Mouse (Mus musculus): ENCODE data around the gene 2510009E07Rik. TPM values are rescaled to one million over a fixed set of nuclear protein-coding genes. Genes with fewer than 3 reads are reported as not detected.

Gene 2510009E07Rik
- polyA plus RNA-seq, 1 experiment from 2014 or later, result 20.9 TPM

DNA sequence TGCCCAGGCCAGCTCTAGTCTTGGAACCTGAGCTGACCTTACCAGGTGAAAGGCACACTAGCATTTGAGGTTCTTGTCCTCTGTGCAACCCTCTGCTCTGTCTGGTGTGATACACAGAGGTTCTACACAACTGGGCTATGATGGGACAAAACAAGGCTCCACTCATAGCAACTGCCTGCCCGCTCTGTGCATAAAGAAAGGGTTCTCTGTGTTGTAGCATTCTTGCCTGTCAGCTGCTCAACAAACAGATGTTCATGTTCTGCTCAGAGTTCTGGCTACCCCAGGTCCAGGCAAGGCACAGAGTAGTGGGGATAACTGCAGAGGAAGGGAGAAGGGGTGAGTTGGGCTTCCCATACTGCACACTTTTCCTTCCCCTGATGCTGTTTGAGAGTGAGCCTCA is 29.8 kb upstream of the 2510009E07Rik start:
- no peak overlapping the region for H3K27ac ChIP-seq (ENCODE audit: low read length)
- no peaks in the 10 kb centered on the region for H3K9me3 ChIP-seq (ENCODE audit: control insufficient read depth, low read depth, low read length)
- H3K4me3 ChIP-seq (ENCODE audit: low read depth, low read length), result no peak overlapping the region
- H3K27me3 ChIP-seq (ENCODE audit: control insufficient read depth, insufficient read depth, low read length), result no peaks in the 10 kb centered on the region
- no peak overlapping the region for H3K9ac ChIP-seq (replicated peaks; ENCODE audit: low read depth, low read length)
- no peaks in the 10 kb centered on the region for H3K36me3 ChIP-seq (ENCODE audit: control insufficient read depth, insufficient read depth, low read length)
- ATAC-seq (ENCODE audit: insufficient number of reproducible peaks, insufficient read depth, low FRiP score, low read depth), result no peak
- H3K4me2 ChIP-seq (replicated peaks; ENCODE audit: low read depth, low read length), result no peak overlapping the region
- 94% methylated on average over 1 of the region's 1 CpGs for WGBS
- H3K4me1 ChIP-seq (ENCODE audit: control insufficient read depth, insufficient read depth, low read length), result no peaks in the 10 kb centered on the region

DNA sequence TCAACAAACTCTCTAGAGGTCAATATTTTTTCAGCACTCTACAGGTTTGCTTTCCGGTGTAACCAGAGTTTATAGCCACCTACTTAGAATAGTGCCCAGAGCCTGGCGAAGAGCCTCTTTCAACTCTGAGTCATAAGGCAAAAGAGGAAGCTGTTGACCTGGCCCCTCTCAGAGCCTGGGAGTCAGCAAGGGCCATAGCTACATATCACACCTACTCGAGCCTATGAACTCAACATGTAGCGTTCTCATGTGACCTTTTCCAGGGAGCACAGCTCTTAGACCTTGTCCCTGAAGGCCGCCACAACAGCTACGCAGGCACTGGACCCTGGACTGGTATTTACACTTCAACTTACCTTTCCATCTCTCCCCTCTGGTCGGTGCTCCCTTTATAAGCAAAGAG is 25.3 kb upstream of the 2510009E07Rik start:
- WGBS, result 82% methylated on average over 7 of the region's 7 CpGs
- Histone ChIP-seq H3K27ac (ENCODE audit: low read length) (no peak overlapping the region), H3K9me3 (ENCODE audit: control insufficient read depth, low read depth, low read length) (no peaks in the 10 kb centered on the region), H3K4me2 (replicated peaks; ENCODE audit: low read depth, low read length) (no peak overlapping the region), H3K36me3 (ENCODE audit: control insufficient read depth, insufficient read depth, low read length) (no peaks in the 10 kb centered on the region), H3K4me1 (ENCODE audit: control insufficient read depth, insufficient read depth, low read length) (no peaks in the 10 kb centered on the region), H3K27me3 (ENCODE audit: control insufficient read depth, insufficient read depth, low read length) (no peaks in the 10 kb centered on the region), H3K9ac (replicated peaks; ENCODE audit: low read depth, low read length) (no peak overlapping the region), H3K4me3 (ENCODE audit: low read depth, low read length) (no peak overlapping the region)
- ATAC-seq (ENCODE audit: insufficient number of reproducible peaks, insufficient read depth, low FRiP score, low read depth), result no peak

DNA sequence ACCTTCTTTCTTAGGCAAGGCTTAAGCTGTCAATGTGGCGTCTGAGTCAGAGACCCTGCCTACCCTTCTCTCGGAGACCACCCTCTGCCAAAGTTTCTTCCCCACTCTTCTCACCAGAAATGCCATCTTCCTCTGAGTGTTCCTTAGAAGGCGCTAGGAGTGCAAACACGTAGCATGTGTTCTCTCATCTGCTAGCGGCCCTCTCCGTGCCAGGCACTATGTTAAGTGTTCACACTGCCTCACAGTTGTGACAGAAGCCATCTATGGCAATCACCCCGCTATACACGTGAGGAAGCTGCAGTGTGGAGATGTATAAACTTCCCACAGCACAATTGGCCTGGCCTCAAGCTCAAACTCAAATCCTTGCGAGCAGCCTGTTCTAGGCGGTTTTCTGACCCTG is 20.1 kb upstream of the 2510009E07Rik start:
- Histone ChIP-seq H3K4me3 (ENCODE audit: low read depth, low read length) (no peak overlapping the region), H3K4me2 (replicated peaks; ENCODE audit: low read depth, low read length) (no peak overlapping the region), H3K9ac (replicated peaks; ENCODE audit: low read depth, low read length) (no peak overlapping the region), H3K36me3 (ENCODE audit: control insufficient read depth, insufficient read depth, low read length) (no peaks in the 10 kb centered on the region), H3K27me3 (ENCODE audit: control insufficient read depth, insufficient read depth, low read length) (no peaks in the 10 kb centered on the region), H3K27ac (ENCODE audit: low read length) (no peak overlapping the region), H3K9me3 (ENCODE audit: control insufficient read depth, low read depth, low read length) (no peaks in the 10 kb centered on the region), H3K4me1 (ENCODE audit: control insufficient read depth, insufficient read depth, low read length) (no peaks in the 10 kb centered on the region)
- 81% methylated on average over 10 of the region's 10 CpGs for WGBS
- no peak for ATAC-seq (ENCODE audit: insufficient number of reproducible peaks, insufficient read depth, low FRiP score, low read depth)

DNA sequence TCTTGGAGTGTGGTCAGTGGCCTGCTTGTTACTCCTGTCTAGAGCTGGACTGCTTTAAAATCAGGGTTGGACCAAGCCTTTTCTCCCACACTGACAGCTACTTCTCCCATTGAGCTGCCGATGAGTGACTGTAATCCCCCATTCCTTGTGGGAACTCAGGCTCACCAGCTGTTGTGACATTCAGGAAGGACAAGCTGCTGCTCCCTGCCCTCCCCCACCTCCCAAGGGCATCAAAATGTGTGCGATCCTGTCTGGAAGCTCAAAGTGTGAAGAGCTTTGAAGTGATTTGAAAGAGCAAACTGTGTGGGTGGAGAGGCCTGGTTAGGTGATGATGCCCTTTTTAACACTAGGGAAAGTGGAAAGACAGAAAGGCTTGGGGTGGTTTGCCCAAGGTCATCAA is 15.9 kb upstream of the 2510009E07Rik start:
- WGBS, result 29% methylated on average over 2 of the region's 2 CpGs
- H3K9ac ChIP-seq (replicated peaks; ENCODE audit: low read depth, low read length), result no peak overlapping the region
- H3K27ac ChIP-seq (ENCODE audit: low read length), result no peak overlapping the region
- no peaks in the 10 kb centered on the region for H3K4me1 ChIP-seq (ENCODE audit: control insufficient read depth, insufficient read depth, low read length)
- no peaks in the 10 kb centered on the region for H3K9me3 ChIP-seq (ENCODE audit: control insufficient read depth, low read depth, low read length)
- H3K36me3 ChIP-seq (ENCODE audit: control insufficient read depth, insufficient read depth, low read length), result no peaks in the 10 kb centered on the region
- no peak overlapping the region for H3K4me2 ChIP-seq (replicated peaks; ENCODE audit: low read depth, low read length)
- ATAC-seq (ENCODE audit: insufficient number of reproducible peaks, insufficient read depth, low FRiP score, low read depth), result no peak
- H3K4me3 ChIP-seq (ENCODE audit: low read depth, low read length), result no peak overlapping the region
- no peaks in the 10 kb centered on the region for H3K27me3 ChIP-seq (ENCODE audit: control insufficient read depth, insufficient read depth, low read length)

DNA sequence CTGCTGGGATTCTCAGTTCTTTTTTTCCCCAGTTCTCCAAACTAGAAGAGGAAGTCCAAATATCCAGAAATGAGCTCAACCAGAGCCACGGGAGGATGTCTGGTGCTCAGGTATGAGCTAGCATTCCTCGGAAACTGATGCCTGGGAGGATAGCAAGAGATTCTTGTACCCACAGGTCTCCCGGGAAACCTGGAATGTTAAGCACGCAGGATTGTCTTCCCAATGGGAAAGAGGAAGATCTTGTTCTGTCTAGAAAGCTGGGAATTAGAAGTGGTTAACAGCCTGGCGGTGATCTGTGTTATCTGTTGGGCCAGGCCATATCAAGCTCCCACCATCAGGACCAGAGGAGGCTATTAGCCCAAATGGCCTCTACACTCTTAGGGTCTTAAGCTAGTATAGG is 10.2 kb upstream of the 2510009E07Rik start:
- no peak overlapping the region for H3K9ac ChIP-seq (replicated peaks; ENCODE audit: low read depth, low read length)
- no peaks in the 10 kb centered on the region for H3K4me1 ChIP-seq (ENCODE audit: control insufficient read depth, insufficient read depth, low read length)
- ATAC-seq (ENCODE audit: insufficient number of reproducible peaks, insufficient read depth, low FRiP score, low read depth), result no peak
- no peaks in the 10 kb centered on the region for H3K36me3 ChIP-seq (ENCODE audit: control insufficient read depth, insufficient read depth, low read length)
- 49% methylated on average over 5 of the region's 5 CpGs for WGBS
- H3K9me3 ChIP-seq (ENCODE audit: control insufficient read depth, low read depth, low read length), result no peaks in the 10 kb centered on the region; the same call in 1 of the 2 replicates
- H3K27me3 ChIP-seq (ENCODE audit: control insufficient read depth, insufficient read depth, low read length), result no peaks in the 10 kb centered on the region
- no peak overlapping the region for H3K4me2 ChIP-seq (replicated peaks; ENCODE audit: low read depth, low read length)
- no peak overlapping the region for H3K4me3 ChIP-seq (ENCODE audit: low read depth, low read length)
- H3K27ac ChIP-seq (ENCODE audit: low read length), result no peak overlapping the region

DNA sequence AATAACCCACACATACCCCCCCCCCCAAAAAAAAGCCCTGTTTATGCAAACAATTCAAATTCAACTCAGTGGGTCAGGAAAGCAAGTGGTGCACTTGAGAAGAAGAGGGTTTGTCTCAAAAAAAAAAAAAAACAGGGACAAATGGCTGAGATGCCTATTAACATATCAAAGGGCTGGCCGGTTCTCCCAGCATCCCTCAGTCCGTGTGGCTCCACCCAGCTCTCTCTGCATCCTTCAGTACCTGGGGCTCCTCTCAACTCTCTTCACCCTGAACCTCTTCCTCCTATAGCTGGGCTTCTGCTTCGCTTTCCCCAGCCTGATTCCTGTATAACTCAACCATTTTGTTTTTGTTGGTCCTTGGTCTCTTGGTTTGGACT is 7.8 kb upstream of the 2510009E07Rik start:
- Histone ChIP-seq H3K36me3 (ENCODE audit: control insufficient read depth, insufficient read depth, low read length) (no peaks in the 10 kb centered on the region), H3K27ac (ENCODE audit: low read length) (no peak overlapping the region), H3K9me3 (ENCODE audit: control insufficient read depth, low read depth, low read length) (no peaks in the 10 kb centered on the region; the same call in 1 of the 2 replicates), H3K4me3 (ENCODE audit: low read depth, low read length) (no peak overlapping the region), H3K27me3 (ENCODE audit: control insufficient read depth, insufficient read depth, low read length) (no peaks in the 10 kb centered on the region), H3K4me2 (replicated peaks; ENCODE audit: low read depth, low read length) (no peak overlapping the region; the same call in 1 of the 2 replicates), H3K4me1 (ENCODE audit: control insufficient read depth, insufficient read depth, low read length) (no peaks in the 10 kb centered on the region), H3K9ac (replicated peaks; ENCODE audit: low read depth, low read length) (no peak overlapping the region)
- ATAC-seq (ENCODE audit: insufficient number of reproducible peaks, insufficient read depth, low FRiP score, low read depth), result no peak
- WGBS, result 21% methylated on average over 3 of the region's 3 CpGs

DNA sequence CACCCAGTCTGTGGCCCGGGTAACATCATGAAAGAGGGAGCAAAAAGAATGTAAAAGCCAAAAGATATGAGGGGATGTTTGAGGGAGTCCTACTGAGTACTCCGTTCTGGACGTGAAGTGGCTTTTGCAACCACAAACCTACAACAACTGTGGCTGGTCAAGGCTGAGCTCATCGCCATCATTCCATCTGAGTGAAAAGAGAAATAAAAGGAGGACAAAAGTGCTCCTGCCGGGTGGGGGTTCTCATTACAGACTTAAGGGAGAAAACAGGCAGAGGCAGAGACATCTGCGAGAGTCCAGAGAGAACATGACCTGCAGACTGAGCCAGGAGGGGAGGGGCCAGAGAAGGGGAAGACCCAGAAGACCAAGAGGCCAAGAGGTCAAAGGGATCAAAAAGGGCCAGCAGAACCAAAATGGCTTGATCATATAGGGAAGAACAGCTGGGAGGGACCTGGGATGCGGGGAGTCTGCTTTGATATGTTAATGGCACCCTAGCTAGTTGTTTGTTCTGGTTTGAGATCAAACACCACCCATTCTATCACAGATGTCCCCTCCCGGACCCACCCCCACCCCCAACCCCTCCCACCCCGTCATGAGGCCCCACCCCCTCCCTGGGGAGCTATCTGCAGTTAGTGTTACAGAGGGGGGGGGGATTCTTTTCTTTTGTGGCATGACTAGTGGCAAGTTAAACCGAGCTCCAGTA is 7.3 kb upstream of the 2510009E07Rik start:
- ATAC-seq (ENCODE audit: insufficient number of reproducible peaks, insufficient read depth, low FRiP score, low read depth), result no peak
- H3K4me1 ChIP-seq (ENCODE audit: control insufficient read depth, insufficient read depth, low read length), result no peaks in the 10 kb centered on the region
- WGBS, result 36% methylated on average over 10 of the region's 10 CpGs
- H3K9me3 ChIP-seq (ENCODE audit: control insufficient read depth, low read depth, low read length), result no peaks in the 10 kb centered on the region; the same call in 1 of the 2 replicates
- H3K4me3 ChIP-seq (ENCODE audit: low read depth, low read length), result no peak overlapping the region
- H3K27me3 ChIP-seq (ENCODE audit: control insufficient read depth, insufficient read depth, low read length), result no peaks in the 10 kb centered on the region
- H3K9ac ChIP-seq (replicated peaks; ENCODE audit: low read depth, low read length), result no peak overlapping the region
- H3K27ac ChIP-seq (ENCODE audit: low read length), result no peak overlapping the region
- H3K36me3 ChIP-seq (ENCODE audit: control insufficient read depth, insufficient read depth, low read length), result no peaks in the 10 kb centered on the region
- H3K4me2 ChIP-seq (replicated peaks; ENCODE audit: low read depth, low read length), result no peak overlapping the region

DNA sequence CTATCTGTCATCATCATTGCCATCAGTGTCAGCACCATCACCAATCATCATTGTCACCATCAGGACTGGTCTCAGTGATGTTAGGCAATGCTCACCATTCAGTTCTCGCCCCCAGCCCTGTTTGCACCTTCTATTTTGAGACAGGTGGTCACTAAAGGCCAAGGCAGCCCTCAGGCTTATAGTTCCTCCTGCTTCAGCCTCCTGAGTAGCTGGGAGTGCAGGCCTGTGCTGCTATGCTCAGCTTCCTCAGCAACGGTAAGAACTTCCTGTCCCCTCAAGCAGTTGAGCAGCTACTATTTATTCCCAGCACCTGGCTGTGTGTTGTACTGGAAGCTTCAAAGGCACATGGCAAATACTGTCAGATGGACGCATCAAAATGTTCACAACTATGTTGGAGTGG is 3.7 kb upstream of the 2510009E07Rik start:
- Histone ChIP-seq H3K27me3 (ENCODE audit: control insufficient read depth, insufficient read depth, low read length) (no peaks in the 10 kb centered on the region), H3K9ac (replicated peaks; ENCODE audit: low read depth, low read length) (no peak overlapping the region), H3K36me3 (ENCODE audit: control insufficient read depth, insufficient read depth, low read length) (no peaks in the 10 kb centered on the region), H3K4me1 (ENCODE audit: control insufficient read depth, insufficient read depth, low read length) (no peaks in the 10 kb centered on the region), H3K4me3 (ENCODE audit: low read depth, low read length) (no peak overlapping the region), H3K4me2 (replicated peaks; ENCODE audit: low read depth, low read length) (no peak overlapping the region), H3K27ac (ENCODE audit: low read length) (no peak overlapping the region), H3K9me3 (ENCODE audit: control insufficient read depth, low read depth, low read length) (no peaks in the 10 kb centered on the region; the same call in 1 of the 2 replicates)
- no peak for ATAC-seq (ENCODE audit: insufficient number of reproducible peaks, insufficient read depth, low FRiP score, low read depth)
- 75% methylated on average over 3 of the region's 3 CpGs for WGBS

DNA sequence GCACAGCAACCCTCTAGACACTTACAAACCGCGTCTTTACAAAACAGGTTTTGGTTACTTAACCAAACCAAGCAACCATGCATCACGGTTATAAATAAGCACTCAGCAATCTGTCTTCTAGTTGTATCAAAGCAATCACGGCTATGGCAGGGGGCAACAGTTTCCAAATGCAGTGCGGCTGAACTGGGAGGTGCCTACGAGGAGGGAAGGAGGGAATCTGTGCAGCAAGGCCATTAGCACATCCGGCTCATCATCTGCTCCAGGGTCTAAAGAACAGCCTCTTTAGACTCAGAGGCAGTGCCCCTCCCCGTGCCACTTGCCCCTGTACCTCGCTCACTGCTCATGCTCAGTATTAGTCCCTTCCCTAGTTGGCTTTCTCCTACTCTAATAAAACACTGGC is 2.5 kb upstream of the 2510009E07Rik start:
- no peak for ATAC-seq (ENCODE audit: insufficient number of reproducible peaks, insufficient read depth, low FRiP score, low read depth)
- H3K27me3 ChIP-seq (ENCODE audit: control insufficient read depth, insufficient read depth, low read length), result no peaks in the 10 kb centered on the region
- H3K27ac ChIP-seq (ENCODE audit: low read length), result no peak overlapping the region
- H3K9me3 ChIP-seq (ENCODE audit: control insufficient read depth, low read depth, low read length), result no peaks in the 10 kb centered on the region; the same call in 1 of the 2 replicates
- 0 out of 2 replicates have a peak, but pooled peaks cover 7% of the 10 kb centered on the region for H3K4me1 ChIP-seq (ENCODE audit: control insufficient read depth, insufficient read depth, low read length)
- no peak overlapping the region for H3K4me2 ChIP-seq (replicated peaks; ENCODE audit: low read depth, low read length)
- H3K36me3 ChIP-seq (ENCODE audit: control insufficient read depth, insufficient read depth, low read length), result no peaks in the 10 kb centered on the region
- H3K9ac ChIP-seq (replicated peaks; ENCODE audit: low read depth, low read length), result no peak overlapping the region
- whole genome bisulfite sequencing, result 68% methylated on average over 9 of the region's 9 CpGs
- H3K4me3 ChIP-seq (ENCODE audit: low read depth, low read length), result no peak overlapping the region

Measured in stomach, embryonic 14.5 days (tissue).